Mouse (Mus musculus) mouse trophoblast stem cell (cell line): ENCODE data around the gene Fam219a.

Source experiments
- in situ Hi-C, 2 experiments: fragments of 300-500 bp; cut with MseI, MboI; formaldehyde crosslinking; loops; 2 replicates in 1 of 2; 3 replicates in 1 of 2; pipeline ENCODE4 v1.15.1; 2025

Fam219a gene

DNA sequence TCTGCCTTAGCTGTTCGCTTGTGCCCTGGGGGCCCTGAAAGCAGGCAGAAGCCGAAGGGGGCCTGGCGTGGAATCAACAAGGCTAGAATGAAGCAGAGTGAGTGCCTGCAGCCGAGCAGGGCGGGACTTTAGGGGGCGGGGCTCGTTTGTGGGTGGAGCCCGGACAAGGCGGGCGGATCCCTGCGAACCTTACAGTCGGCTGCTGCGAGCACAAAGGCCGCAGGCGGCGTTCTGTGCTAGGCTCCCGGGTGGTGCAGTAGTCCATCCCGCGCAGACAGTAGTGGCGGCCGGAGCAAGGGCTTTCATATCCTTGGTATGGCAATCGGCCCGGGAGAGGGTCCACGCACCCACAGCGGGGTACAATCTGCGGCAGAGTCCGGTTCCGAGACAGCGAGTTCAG is 62.4 kb downstream of the Fam219a start:
- in situ Hi-C loops: loop anchor here in 1 of 2 experiments (5.0 kb wide), 1 partner anchor 40 kb away; the partner anchor contains the start of gene Nudt2

DNA sequence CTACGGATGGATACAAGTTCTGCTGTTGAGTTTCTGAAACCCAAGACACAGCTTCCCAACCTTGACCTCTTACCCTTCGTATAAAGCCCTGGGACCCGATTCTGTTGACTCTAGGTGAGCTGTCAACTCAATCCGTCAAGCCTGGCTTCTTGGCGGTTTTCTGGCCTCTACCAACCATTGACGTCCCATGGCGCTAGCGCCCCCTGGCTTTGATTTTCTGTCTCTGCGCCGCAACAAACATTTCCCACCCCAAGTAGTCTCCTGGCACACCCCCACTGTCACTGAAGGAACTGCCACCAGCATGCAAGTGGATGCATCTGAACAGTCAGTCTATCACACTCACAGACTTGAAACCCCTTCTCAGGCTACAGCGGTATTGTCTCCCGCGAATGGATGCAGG is 63.2 kb downstream of the Fam219a start:
- in situ Hi-C loops: loop anchor here in 1 of 2 experiments (5.0 kb wide), 1 partner anchor 39 kb away; the partner anchor contains the start of gene Nudt2

GRCm38 (mm10) chr4:41505131-41505551 is 64.2 kb downstream of the Fam219a start:
- in situ Hi-C loops: loop anchor here in 1 of 2 experiments (5.0 kb wide), 1 partner anchor 38 kb away; the partner anchor contains the start of gene Nudt2

DNA sequence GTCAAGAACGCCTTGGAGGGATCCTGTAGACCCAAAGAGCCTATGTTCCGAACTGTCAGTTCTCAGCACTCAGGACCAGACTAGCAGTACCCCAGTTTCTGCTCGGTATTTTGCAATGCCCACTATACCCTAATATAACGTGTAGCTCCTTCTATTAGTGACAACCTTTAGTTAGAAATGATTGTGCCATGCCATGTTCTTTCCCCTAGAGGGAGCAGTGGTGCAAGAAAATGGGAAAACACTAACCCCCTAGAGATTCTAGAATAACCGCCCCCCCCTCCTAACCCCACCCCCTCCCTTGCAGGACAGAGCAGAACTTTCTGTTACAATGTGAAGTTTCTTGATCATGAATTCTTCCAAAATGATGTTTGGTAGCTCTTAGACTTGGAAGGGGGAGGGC is 65.0 kb downstream of the Fam219a start:
- in situ Hi-C loops: no loop called here

DNA sequence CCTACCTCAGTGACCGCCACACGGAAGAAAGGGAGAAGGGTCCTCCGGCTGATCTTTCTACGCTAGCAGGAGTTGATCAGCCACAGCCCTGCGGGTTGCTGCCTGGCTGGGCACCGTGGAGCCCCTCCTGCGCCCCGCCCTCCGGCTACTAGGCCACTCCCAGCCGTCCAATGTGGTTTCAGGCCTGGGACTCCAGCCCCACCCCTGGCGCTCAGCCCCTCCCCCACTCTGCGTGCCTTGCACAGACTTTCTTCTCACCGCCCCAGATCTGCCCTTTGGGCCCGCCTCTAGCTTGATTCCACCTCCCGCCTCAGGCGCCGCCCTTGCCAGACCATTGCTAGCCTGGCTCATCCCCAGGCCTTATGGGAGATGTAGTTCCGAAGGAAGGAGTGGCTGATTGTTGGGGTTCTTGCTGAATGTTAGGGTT is 66.3 kb downstream of the Fam219a start, which contains the start of gene AI464131:
Gene AI464131, minus strand, starts transcription at position 91 of the 427 bp plus-strand sequence.
- in situ Hi-C loops: no loop called here

DNA sequence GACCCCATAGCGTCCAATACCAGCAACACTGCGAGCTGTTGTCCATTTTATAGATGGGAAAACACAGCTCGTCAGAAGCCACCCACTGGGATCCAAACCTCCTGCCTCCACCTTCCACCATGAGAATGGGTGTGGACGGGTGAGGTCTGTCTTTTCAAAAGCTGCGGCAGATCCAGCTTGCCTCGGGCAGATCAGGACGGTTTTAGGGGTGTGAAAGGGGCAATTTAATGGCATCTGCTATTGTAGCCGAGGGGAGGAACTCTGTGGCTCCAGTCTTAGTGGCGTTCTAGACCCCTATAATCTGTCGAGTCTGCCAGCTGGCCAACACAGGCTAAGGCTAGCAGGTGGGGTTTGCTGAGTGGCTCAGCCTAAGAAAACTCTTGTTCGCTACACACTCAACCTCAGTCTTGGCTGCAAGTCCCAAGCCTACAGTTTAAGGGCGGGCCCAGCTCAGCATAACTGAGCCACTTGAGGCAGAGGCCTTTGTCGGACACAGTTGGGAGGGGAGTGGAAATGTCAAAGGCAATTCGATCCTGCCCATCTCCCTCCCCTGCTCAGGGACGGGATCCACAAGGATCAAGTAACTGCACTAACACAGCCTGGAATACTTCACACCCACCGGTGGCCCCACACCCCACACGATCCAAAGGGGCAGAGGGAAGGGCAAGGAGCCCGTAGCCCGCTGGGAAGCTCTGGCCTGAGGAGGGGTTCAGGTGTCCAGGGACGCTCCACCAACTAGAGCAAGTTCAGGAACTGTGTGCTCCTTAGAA is 67.0 kb downstream of the Fam219a start:
- in situ Hi-C loops: no loop called here

GRCm38 (mm10) chr4:41500787-41501186 is 68.6 kb downstream of the Fam219a start:
- in situ Hi-C loops: no loop called here

GRCm38 (mm10) chr4:41499619-41500018 is 69.7 kb downstream of the Fam219a start:
- in situ Hi-C loops: no loop called here

DNA sequence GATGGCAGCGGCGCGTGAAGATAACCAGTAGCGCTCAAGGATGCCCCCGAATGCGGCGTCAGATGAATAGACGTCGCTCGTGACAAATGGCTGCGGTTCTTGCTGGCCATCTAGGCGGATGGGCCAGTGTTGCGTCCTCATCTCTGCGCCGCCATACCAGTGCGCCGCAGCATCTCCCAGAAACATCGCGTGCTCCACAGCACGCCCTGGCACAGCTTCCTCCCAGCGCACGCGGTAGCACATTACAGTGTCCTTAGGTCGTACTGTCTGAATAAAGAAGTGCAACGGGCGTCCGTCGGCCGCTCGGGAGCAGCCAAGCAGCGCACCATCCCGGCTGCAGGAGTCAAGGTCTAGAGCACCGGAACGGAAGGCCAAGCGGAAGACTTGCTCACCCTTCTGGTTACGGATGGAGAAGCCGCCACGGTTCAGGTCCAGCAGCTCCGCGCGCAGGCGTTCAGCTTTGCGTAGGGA is 70.4 kb downstream of the Fam219a start:
- in situ Hi-C loops: no loop called here

GRCm38 (mm10) chr4:41497995-41498845 is 71.1 kb downstream of the Fam219a start:
- in situ Hi-C loops: no loop called here

GRCm38 (mm10) chr4:41497579-41497978 is 71.8 kb downstream of the Fam219a start:
- in situ Hi-C loops: no loop called here

- in situ Hi-C loops: no loop called here
Observed at GRCm38 (mm10) chr4:41497046-41497445, 72.3 kb downstream of the Fam219a start.

DNA sequence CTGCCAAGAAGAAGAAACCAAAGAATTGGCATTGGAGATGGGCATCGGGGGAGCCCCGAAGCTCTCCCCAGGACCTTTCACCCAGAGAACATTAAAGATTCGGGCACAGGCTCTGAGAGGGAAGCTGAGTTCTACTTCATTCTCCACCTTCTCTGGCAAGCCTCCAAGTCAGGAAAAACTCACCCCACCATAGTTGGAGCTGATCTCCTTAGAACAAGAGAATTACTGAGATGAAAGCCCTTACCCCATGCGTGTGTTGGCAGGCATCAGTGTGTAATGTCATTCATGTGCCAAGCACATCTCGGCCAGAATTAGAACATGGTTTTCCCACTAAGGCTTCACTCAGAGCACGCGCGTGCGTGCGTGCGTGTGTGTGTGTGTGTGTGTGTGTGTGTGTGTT is 73.5 kb downstream of the Fam219a start:
- in situ Hi-C loops: no loop called here

- in situ Hi-C loops: no loop called here
Observed at GRCm38 (mm10) chr4:41495076-41495475, 74.3 kb downstream of the Fam219a start.

DNA sequence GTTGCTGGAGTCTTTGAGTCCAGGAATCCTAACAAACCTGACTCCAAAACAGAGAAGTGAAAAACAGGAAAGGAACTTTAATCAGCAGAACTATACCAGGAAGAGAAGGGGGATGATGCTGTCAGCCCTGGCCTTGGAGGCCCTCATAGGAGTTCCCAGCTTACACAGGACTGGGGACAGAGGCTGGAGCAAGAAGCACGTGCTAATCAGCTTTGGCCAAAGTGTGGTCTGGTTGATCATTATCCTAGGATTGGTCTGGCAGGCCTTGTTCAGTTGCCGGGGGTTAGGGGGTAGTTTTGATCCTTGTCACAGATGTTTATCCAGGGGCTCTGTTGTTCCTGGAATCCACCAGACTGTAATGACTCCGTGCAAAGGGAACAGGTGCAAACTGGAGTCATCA is 75.0 kb downstream of the Fam219a start:
- in situ Hi-C loops: no loop called here

DNA sequence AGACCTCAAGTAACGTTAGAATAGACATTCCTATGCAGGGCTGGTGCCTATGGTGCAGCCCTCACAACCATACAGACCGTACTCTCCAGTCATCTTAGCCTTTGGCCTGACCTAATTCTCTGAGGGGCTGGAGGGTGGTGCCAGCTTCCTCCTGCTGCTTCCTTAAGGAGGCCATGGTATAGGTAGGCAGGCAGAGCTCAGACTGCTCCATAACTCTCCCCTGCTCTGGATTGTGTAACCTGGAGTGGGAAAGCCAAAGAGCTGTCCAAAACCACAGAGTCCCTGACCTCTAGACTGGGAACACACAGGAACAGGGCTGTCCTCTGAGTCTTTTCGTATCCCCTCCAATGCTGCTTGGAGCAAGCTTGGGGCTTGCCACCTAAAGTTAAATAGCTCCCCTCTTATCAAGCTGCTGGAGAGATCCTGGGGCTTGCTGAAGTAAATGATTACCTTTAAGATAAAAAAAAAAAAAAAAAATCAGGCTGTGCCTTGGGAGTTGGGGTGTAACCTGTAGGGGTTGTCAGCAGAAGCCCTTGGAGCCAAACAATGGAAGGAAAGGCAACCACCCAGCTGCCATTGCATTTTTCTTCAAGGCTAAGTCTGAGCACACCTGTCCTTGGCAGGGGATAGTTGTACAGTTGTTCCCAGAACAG is 75.7 kb downstream of the Fam219a start:
- in situ Hi-C loops: no loop called here

DNA sequence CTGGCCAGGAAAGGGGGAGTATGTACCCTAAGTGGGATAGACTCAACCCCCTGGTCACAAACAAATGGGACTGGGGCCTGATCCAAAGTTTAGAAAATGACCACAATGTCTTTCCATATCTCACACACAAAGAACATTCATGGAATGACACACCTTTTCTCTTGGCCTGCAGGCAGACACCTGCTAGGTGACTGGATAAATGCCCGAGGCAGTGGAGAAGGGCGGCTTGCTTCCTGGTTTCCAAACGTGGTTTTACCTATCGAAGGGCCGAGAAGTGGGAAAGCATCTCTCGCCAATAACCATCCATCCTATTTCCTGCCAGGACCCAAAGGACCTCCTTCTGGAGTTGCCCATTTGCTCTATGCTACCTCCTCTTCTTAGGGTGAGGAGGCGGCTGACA is 76.4 kb downstream of the Fam219a start:
- in situ Hi-C loops: no loop called here

- in situ Hi-C loops: no loop called here
Observed at GRCm38 (mm10) chr4:41481601-41482017, 87.7 kb downstream of the Fam219a start.

- in situ Hi-C loops: no loop called here
Observed at GRCm38 (mm10) chr4:41480254-41480653, 89.1 kb downstream of the Fam219a start.

DNA sequence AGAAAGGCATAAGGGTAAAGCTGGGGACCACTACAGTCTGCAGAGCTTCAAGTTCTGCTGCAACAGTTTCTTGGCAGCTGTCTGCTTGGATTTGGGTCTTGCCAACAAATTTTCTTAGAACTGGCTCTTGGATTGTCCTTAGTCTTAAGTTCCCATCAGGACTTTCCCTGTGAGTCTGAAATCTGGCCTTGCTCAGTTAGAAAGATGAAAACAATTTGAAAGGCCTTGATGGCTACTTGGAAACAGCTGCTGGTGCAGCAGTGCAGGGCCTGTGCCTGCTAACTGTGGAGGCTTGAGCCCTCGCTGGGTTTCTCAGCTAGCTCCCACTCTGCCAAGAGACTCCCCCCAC is 89.9 kb downstream of the Fam219a start:
- in situ Hi-C loops: no loop called here

- in situ Hi-C loops: no loop called here
Observed at GRCm38 (mm10) chr4:41478751-41479455, 90.4 kb downstream of the Fam219a start.
